Mouse (Mus musculus) bone marrow macrophage, adult 2 months (primary cell): ENCODE data around the gene Gm20388.

ENCODE experiments used
- CTCF ChIP-seq: IDR thresholded peaks from 2 replicates; pipeline ENCODE4 v1.5.1; 2012; ENCODE audit warnings: low read depth, mild to moderate bottlenecking, low read length, moderate library complexity
- POLR2A ChIP-seq: IDR thresholded peaks from 2 replicates; pipeline ENCODE4 v1.6.1; 2012; ENCODE audit warnings: mild to moderate bottlenecking, low read depth, low read length, borderline replicate concordance

GRCm38 (mm10) chr8:122229819-122230711 is 2319.4 kb downstream of the Gm20388 start:
- TF ChIP-seq CTCF (no peak; the same call in 1 of the 2 replicates), POLR2A (no peak)
